Mouse (Mus musculus): ENCODE measurements around the gene Olfr1257. TPM values are rescaled to one million over a fixed set of nuclear protein-coding genes. Genes with fewer than 3 reads are reported as not detected.

The Olfr1257 gene
- not detected in 2 replicates for polyA plus RNA-seq (2012; rRNA removed)

DNA sequence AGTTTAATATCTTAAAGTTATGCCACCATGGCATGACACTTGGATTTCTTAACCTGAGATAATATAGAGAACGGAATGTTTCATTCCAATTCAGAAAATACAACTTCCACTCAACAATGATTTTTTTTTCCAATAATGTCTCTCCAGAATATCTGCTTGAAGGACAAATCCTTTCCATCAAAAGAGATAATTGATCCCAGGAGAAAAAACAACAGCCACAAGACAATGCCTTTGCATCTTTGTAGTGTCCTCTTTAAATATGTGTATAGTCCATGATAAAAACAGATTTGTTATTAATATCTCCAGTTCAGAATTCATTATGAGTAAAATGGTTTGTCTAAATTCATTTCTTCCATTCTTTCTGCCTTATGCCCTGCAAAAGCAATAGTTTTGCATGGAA lies at the start of gene Olfr1257:
TSS of gene Olfr1257 (plus strand) at position 301 of the 400 bp plus-strand sequence.

DNA sequence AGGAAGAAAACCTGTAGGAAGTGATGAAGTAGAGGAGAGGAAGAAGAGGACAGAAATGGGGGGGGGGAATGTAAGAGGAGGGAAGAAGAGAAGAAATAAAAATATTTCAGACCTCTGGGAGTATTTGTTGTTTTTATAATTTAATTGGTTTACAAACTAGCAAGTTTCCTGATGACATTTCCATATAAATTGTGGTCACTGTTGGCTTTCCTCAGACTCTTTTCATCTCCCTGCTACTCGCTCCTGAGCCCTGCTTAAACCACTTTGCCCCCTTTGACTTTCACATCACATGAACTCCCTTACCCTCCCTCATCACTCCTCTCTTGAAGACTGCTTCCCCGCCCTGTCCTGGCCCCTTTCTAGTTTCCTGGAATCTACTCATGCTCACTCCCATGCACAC lies 36.8 kb upstream of the Olfr1257 start, which contains the start of gene Olfr1256:
TSS of gene Olfr1256 (minus strand) at position 101 of the 400 bp plus-strand sequence.

DNA sequence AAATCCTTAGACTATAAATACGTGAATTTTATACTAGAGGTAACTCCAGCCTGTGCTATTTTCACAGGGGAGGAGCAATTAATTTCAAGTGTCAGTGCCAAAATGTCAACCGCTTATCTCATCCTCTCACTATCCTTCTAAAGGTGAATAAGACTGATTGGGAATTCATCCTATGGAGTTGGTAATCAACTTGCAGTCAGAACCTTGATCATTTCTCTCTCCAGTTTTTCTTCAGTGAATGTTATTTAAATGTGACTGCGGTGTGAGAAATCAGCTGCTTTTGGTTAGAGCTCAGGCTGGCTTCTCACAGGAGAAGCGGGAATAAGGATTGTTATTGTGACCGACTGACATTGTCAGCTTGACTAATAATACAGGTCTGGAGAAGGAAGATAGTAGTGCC lies 30.1 kb upstream of the Olfr1257 start, which contains the start of gene Olfr48:
TSS of gene Olfr48 (minus strand) at position 101 of the 400 bp plus-strand sequence.

DNA sequence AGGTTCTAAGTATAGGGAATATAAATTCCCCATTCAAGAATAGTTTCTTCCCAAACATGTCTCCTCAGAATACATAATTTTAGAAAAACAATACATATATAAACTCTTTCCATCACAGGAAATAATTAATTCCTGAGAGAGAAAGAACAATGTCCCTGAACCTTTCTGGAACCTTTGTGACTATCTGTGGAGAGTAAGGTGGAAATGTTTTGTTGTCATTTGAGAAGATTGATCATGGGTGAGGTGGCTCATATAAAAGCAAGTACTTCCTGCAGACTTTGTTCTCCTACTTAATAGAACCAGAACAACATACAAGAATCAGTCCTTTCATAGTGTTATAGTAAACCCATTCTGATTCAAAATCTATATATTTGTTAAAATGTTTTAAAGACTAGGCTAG lies 48.8 kb downstream of the Olfr1257 start, which contains the start of gene Olfr1258:
TSS of gene Olfr1258 (plus strand) at position 301 of the 400 bp plus-strand sequence.

Other genes with a start within 250 kb of the Olfr1257 start
- not detected in 2 replicates for gene Olfr1249, start 243.5 kb upstream of the Olfr1257 start, polyA plus RNA-seq (2012; rRNA removed)
- not detected in 2 replicates for gene Olfr1250, start 217.0 kb upstream of the Olfr1257 start, polyA plus RNA-seq (2012; rRNA removed)
- not detected in 2 replicates for gene Olfr1251, start 206.5 kb upstream of the Olfr1257 start, polyA plus RNA-seq (2012; rRNA removed)
- gene Olfr1252, start 153.4 kb upstream of the Olfr1257 start, polyA plus RNA-seq (2012; rRNA removed): not detected in 2 replicates
- not detected in 2 replicates for gene Olfr1253, start 121.3 kb upstream of the Olfr1257 start, polyA plus RNA-seq (2012; rRNA removed)
- not detected in 2 replicates for gene Olfr1254, start 84.8 kb upstream of the Olfr1257 start, polyA plus RNA-seq (2012; rRNA removed)
- gene Olfr1255, start 66.4 kb upstream of the Olfr1257 start, polyA plus RNA-seq (2012; rRNA removed): not detected in 2 replicates
- not detected in 2 replicates for gene Olfr1256, start 36.9 kb upstream of the Olfr1257 start, polyA plus RNA-seq (2012; rRNA removed)
- not detected in 2 replicates for gene Olfr48, start 30.2 kb upstream of the Olfr1257 start, polyA plus RNA-seq (2012; rRNA removed)
- not detected in 2 replicates for gene Olfr1258, start 48.9 kb downstream of the Olfr1257 start, polyA plus RNA-seq (2012; rRNA removed)
- 0.03 TPM in 1 of 2 replicates, not detected in the other for gene Olfr1259, start 70.2 kb downstream of the Olfr1257 start, polyA plus RNA-seq (2012; rRNA removed)
- not detected in 2 replicates for gene Olfr1260, start 95.9 kb downstream of the Olfr1257 start, polyA plus RNA-seq (2012; rRNA removed)
- not detected in 2 replicates for gene Olfr1261, start 112.8 kb downstream of the Olfr1257 start, polyA plus RNA-seq (2012; rRNA removed)
- not detected in 2 replicates for gene Olfr1262, start 121.7 kb downstream of the Olfr1257 start, polyA plus RNA-seq (2012; rRNA removed)
- not detected in 2 replicates for gene Olfr1263, start 133.7 kb downstream of the Olfr1257 start, polyA plus RNA-seq (2012; rRNA removed)
- gene Olfr1264, start 147.1 kb downstream of the Olfr1257 start, polyA plus RNA-seq (2012; rRNA removed): not detected in 2 replicates
- gene Olfr1265, start 156.9 kb downstream of the Olfr1257 start, polyA plus RNA-seq (2012; rRNA removed): not detected in 2 replicates
- gene Olfr140, start 185.2 kb downstream of the Olfr1257 start, polyA plus RNA-seq (2012; rRNA removed): not detected in 2 replicates
- not detected in 2 replicates for gene Olfr1269, start 243.0 kb downstream of the Olfr1257 start, polyA plus RNA-seq (2012; rRNA removed)